Mouse (Mus musculus): Measurements from ENCODE around the gene Fam214b.

- TF ChIP-seq TAL1 (IDR thresholded peaks at IDR 0.05; ENCODE audit: low read length) (no peak), GATA1 (IDR thresholded peaks at IDR 0.05; ENCODE audit: low read length) (no peak)
Observed at GRCm38 (mm10) chr4:43052627-43053026, 6.6 kb upstream of the Fam214b start.

Measured in erythroblast, embryonic 14.5 days (primary cell).